Mouse (Mus musculus) embryonic facial prominence, embryonic 14.5 days (tissue): Measurements from ENCODE around the gene Fcrlb. TPM values are rescaled to one million over a fixed set of nuclear protein-coding genes. Genes with fewer than 3 reads are reported as not detected.

Source experiments
- ATAC-seq: fragments of 200-750 bp; cut with Nextera tagmentation; 2 replicates; pipeline ENCODE4 v1.8.0; 2017; ENCODE audit warnings: low read depth, moderate number of reproducible peaks, moderate TSS enrichment
- DNase-seq: peaks from one replicate; pipeline ENCODE4 v3.0.0-alpha.2; 2015; ENCODE audit warnings: low spot score
- H3K27ac ChIP-seq: fragments of 300-500 bp; sonication (generic); replicated peaks from 2 replicates; pipeline ENCODE4 v1.5.1; 2014; ENCODE audit warnings: low read depth, mild to moderate bottlenecking, low read length, moderate library complexity
- H3K27me3 ChIP-seq: fragments of 300-500 bp; sonication (generic); replicated peaks from 2 replicates; pipeline ENCODE4 v1.6.1; 2014; ENCODE audit warnings: low read length; ENCODE audit not compliant: control insufficient read depth, insufficient read depth
- H3K36me3 ChIP-seq: fragments of 300-500 bp; sonication (generic); 2 replicates; pipeline ENCODE4 v1.6.1; 2014; ENCODE audit warnings: low read length, mixed read lengths; ENCODE audit not compliant: control insufficient read depth, insufficient read depth
- H3K4me1 ChIP-seq: fragments of 300-500 bp; sonication (generic); 2 replicates; pipeline ENCODE4 v1.6.1; 2014; ENCODE audit warnings: antibody characterized with exemption, low read length; ENCODE audit not compliant: control insufficient read depth, insufficient read depth
- H3K4me2 ChIP-seq: fragments of 300-500 bp; sonication (generic); 2 replicates; pipeline ENCODE4 v1.6.1; 2014; ENCODE audit warnings: low read depth, mild to moderate bottlenecking, low read length, moderate library complexity, mixed read lengths
- H3K4me3 ChIP-seq: fragments of 300-500 bp; sonication (generic); 2 replicates; pipeline ENCODE4 v1.5.1; 2014; ENCODE audit warnings: low read depth, mild to moderate bottlenecking, low read length
- H3K9ac ChIP-seq: fragments of 300-500 bp; sonication (generic); 2 replicates; pipeline ENCODE4 v1.6.1; 2014; ENCODE audit warnings: low read depth, mild to moderate bottlenecking, low read length, moderate library complexity, mixed read lengths
- H3K9me3 ChIP-seq: fragments of 300-500 bp; sonication (generic); 2 replicates; pipeline ENCODE4 v1.6.1; 2016; ENCODE audit warnings: low read length; ENCODE audit not compliant: control insufficient read depth
- WGBS: fragments of 180-500 bp; shearing (Covaris S2); extraction: QIAGEN DNeasy Blood & Tissue Kit; methylation state at CpG from one replicate; pipeline ENCODE4 v1.1.7; 2014; 5-methylcytosine and 5-hydroxymethylcytosine counted together
- polyA plus RNA-seq: library from polyadenylated mRNA; unstranded; fragments of >200 nt; fragmentation: Nextera tagmentation; extraction: Ambion mirVana; gene quantifications from 2 replicates; pipeline ENCODE4 v1.2.1, GENCODE M21; 2014

Fcrlb gene
- polyA plus RNA-seq, 1 experiment from 2014 or later = not detected

DNA sequence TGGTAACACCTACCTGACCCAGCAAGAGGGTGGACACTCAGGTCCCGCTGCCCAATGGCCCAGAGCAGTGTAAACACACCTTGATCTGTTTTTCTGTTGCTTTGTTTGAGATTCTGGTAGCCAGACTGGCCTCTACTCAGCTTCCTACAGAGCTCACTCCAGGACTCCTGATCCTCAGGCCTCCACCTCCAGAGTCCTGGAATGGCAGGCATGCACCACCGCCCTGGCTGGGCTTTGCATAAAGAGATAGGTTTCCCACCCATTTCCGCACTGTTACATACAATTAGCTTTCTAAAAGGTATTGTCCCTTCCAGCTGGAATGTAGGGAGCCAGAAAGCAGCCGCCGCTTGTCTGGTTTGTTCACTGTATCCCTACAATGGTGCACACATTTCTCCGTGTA is 41.3 kb downstream of the Fcrlb start:
- Histone ChIP-seq H3K9ac (no peak overlapping the region), H3K27ac (no peak overlapping the region), H3K27me3 (no peaks in the 10 kb centered on the region), H3K4me1 (0 out of 2 replicates have a peak, but pooled peaks cover 4% of the 10 kb centered on the region), H3K4me3 (no peak overlapping the region), H3K9me3 (no peaks in the 10 kb centered on the region), H3K36me3 (peaks cover 40% of the 10 kb centered on the region), H3K4me2 (no peak overlapping the region)
- no peak for ATAC-seq
- 92% methylated on average over 6 of the region's 6 CpGs for WGBS
- DNase-seq = no peak

DNA sequence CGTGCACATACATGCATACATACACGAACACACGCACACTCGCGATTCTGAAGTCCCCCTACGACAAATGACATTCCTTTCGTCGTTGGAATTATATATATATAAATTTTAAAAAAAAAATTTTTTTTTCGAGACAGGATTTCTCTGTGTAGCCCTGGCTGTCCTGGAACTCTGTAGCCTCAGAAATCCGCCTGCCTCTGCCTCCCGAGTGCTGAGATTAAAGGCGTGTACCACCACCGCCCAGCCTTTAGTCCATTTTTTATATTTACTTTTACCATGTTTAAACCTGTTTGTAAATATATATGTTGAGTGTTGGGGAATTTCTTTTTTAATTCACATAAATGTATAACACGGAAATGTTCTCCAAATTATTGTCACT is 43.8 kb downstream of the Fcrlb start:
- no peak for DNase-seq
- Histone ChIP-seq H3K27ac (no peak overlapping the region), H3K27me3 (no peaks in the 10 kb centered on the region), H3K9me3 (no peaks in the 10 kb centered on the region), H3K4me1 (0 out of 2 replicates have a peak, but pooled peaks cover 4% of the 10 kb centered on the region), H3K9ac (peak overlapping the region; percentile 79), H3K4me2 (peak overlapping the region; percentile 78), H3K4me3 (peak overlapping the region; percentile 84), H3K36me3 (peaks cover 18% of the 10 kb centered on the region)
- WGBS = 17% methylated on average over 14 of the region's 14 CpGs
- no peak for ATAC-seq

DNA sequence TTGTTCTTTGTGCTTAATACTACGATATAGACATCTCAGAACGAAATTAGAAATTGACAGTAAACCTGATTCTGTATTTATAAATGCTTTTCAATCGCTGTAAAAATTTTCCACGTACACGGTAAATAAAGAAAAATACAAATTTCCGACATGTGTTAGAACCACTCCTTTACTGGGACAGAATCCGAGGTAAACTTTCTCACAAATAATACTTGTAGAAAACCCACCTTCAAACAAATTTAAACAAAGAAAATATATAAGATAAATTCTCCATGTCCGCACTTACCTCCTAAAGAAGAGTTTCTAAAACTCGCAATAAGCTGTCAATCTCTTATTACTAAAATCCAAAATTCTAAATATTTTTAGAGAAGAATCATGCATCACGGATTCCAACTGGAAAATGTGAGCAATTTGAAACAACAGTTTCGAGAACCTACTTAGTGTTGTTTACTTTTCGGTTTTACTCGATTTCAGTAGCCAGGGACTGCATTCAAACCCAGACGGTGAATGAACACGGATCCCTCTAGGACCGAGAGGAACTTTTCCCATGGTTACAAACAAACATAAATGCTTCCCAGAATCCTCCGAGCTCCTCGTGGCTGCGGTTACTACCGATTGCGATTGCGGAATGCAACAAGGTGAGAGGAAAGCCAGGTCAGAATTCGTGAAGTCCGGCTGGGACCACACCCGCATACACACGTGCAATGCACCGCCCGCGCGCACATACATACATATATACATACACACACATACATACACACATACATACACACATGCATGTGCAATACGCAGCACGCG is 44.4 kb downstream of the Fcrlb start:
- ATAC-seq (peak; percentile 90), DNase-seq (peak; percentile 95)
- H3K4me3 ChIP-seq = peak overlapping the region; percentile 84
- under 1% methylated on average over 33 of the region's 33 CpGs for WGBS
- peak overlapping the region; percentile 78 for H3K4me2 ChIP-seq
- 0 out of 2 replicates have a peak, but pooled peaks cover 4% of the 10 kb centered on the region for H3K4me1 ChIP-seq
- H3K9ac ChIP-seq = peak overlapping the region; percentile 79
- peak overlapping the region; percentile 57 for H3K27ac ChIP-seq
- H3K9me3 ChIP-seq = no peaks in the 10 kb centered on the region
- H3K27me3 ChIP-seq = no peaks in the 10 kb centered on the region
- peaks cover 13% of the 10 kb centered on the region for H3K36me3 ChIP-seq

DNA sequence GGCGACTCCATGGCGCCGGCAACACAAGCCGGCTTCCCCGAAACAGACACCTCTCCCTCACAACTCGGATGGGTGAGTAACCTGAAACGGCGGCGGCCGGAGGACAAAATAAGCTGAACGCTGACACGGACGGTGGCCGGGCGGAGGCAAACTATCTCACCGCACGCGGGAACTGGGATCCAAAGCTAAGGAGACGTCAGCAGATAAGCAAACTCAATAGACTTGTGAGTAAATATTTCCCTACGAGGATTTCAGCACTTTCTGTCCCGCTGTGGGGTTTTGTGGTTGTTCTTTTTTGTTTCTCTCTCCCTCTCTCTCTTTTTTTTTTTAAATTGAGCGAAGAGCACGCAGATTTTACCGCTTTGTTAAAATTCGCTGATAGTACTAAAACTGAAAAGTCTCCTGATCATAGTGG is 45.0 kb downstream of the Fcrlb start, which contains the start of gene Atf6:
Atf6 (minus strand) TSS at position 81 of the 415 bp plus-strand sequence.
- WGBS = under 1% methylated on average over 25 of the region's 25 CpGs
- peaks cover 13% of the 10 kb centered on the region for H3K36me3 ChIP-seq
- peak; percentile 96 for DNase-seq

DNA sequence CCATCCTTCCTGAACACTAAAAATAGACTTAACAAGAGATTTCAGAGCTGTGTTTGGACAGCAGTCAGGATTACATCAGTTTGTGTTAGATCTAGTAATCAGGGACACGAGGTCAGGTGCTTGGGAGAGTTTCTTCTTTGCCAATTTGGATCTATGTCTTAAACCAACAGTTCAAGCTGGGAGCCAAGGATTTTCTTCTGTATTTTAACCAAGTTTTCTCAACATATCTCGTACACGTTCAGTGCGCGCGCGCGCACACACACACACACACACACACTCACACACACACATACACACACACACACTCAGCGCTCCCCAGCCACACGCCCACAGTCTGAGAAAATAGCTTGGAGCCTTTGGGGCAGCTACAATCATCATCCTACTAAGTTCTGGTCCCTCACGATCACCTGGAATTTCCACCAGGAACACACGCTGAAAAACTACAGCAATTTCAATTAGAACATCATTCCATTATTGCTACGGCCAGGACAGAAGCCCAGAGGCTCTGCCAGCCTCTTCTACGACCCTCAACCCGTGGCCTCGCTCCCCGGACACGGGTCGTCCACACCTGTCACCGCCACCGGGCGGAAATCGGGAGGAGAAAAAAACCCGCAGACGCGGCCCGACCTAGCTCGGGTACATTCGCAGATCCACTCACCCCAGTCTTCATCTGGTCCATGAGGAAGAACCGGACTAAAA is 45.6 kb downstream of the Fcrlb start:
- 4% methylated on average over 28 of the region's 30 CpGs for WGBS
- peak overlapping the region; percentile 78 for H3K4me2 ChIP-seq

More for the DNA sequence above, 45.0 kb downstream of the Fcrlb start, which contains the start of gene Atf6:
- Histone ChIP-seq H3K27me3 (no peaks in the 10 kb centered on the region), H3K4me3 (peak within 1 kb of the TSS; percentile 84), H3K9ac (peak within 1 kb of the TSS; percentile 79), H3K27ac (peak within 1 kb of the TSS; percentile 77), H3K4me1 (0 out of 2 replicates have a peak, but pooled peaks cover 4% of the 10 kb centered on the region), H3K9me3 (no peaks in the 10 kb centered on the region), H3K4me2 (peak within 1 kb of the TSS; percentile 78)
- ATAC-seq = peak; percentile 88

DNA sequence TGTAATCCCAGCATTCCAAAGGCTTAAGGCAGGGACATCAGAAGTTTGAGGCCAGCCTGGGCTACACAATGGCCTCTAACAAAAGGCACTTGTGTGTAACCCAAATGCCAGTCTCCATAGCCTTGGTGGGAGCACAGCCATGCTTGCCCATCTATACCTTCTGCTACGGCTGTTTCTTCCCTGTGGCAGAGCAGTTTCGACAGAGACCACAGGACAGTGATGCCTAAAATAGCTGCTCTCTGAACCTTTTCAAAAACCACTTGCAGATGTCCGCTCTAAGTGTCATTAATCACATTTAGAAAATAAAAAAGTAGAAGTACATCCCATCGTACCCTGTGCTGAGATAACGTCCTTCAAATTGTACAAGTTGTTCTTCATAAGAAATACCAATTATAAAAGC is 47.3 kb downstream of the Fcrlb start:
- WGBS = 82% methylated on average over 5 of the region's 5 CpGs
- DNase-seq = no peak
- no peak overlapping the region for H3K9ac ChIP-seq

More for the DNA sequence above, 45.6 kb downstream of the Fcrlb start:
- Histone ChIP-seq H3K9me3 (no peaks in the 10 kb centered on the region), H3K9ac (peak overlapping the region; percentile 79), H3K4me3 (peak overlapping the region; percentile 84), H3K4me1 (0 out of 2 replicates have a peak, but pooled peaks cover 4% of the 10 kb centered on the region), H3K27me3 (no peaks in the 10 kb centered on the region), H3K36me3 (peaks cover 9% of the 10 kb centered on the region), H3K27ac (peak overlapping the region; percentile 77)
- ATAC-seq (peak; percentile 44), DNase-seq (peak; percentile 34)

DNA sequence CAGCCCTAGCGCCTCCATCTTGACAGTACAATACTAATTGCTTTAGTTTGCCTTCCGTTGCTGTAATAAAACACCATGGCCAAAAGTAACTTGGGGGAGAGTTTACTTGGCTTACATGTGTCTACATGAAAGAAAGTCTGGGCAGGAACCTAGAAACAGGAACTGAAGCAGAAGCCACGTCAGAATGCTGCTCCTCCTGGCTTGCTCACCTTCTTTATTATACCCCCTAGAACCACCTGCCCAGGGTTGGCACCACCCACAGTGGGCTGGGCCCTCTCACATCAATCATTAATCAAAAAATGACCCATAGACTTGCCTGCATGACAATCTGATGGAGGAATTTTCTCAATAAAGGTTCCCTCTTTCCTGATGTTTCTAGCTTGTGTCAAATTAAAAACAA is 48.0 kb downstream of the Fcrlb start:
- H3K4me1 ChIP-seq = 0 out of 2 replicates have a peak, but pooled peaks cover 4% of the 10 kb centered on the region
- DNase-seq = no peak
- ATAC-seq = no peak
- no peaks in the 10 kb centered on the region for H3K36me3 ChIP-seq
- H3K27ac ChIP-seq = no peak overlapping the region
- H3K4me2 ChIP-seq = no peak overlapping the region
- no peaks in the 10 kb centered on the region for H3K27me3 ChIP-seq
- no peaks in the 10 kb centered on the region for H3K9me3 ChIP-seq
- WGBS = 85% methylated on average over 3 of the region's 3 CpGs
- H3K4me3 ChIP-seq = no peak overlapping the region
- H3K9ac ChIP-seq = no peak overlapping the region

More for the DNA sequence above, 47.3 kb downstream of the Fcrlb start:
- Histone ChIP-seq H3K27ac (no peak overlapping the region), H3K4me1 (0 out of 2 replicates have a peak, but pooled peaks cover 4% of the 10 kb centered on the region), H3K27me3 (no peaks in the 10 kb centered on the region), H3K9me3 (no peaks in the 10 kb centered on the region), H3K4me3 (no peak overlapping the region), H3K4me2 (no peak overlapping the region), H3K36me3 (no peaks in the 10 kb centered on the region)
- no peak for ATAC-seq

DNA sequence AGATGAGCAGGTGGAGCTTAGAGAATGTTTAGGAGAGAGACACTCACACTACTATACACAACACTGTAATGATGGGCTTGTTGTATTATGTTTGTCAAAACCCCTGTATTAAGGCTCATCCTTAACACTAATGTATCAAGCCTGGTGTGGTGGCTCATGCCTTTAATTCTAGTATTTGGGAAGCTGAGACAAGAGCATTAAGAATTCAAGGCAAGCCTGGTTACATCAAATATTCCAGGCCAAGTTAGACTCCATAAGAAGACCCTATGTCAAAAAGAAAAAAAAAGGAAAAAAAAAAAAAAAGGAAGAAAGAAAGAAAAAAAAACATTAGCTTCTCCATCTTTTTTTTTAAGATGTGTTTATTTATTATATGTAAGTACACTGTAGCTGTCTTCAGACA is 48.5 kb downstream of the Fcrlb start:
- Histone ChIP-seq H3K27me3 (no peaks in the 10 kb centered on the region), H3K27ac (no peak overlapping the region), H3K36me3 (no peaks in the 10 kb centered on the region), H3K9me3 (no peaks in the 10 kb centered on the region), H3K9ac (no peak overlapping the region), H3K4me1 (0 out of 2 replicates have a peak, but pooled peaks cover 4% of the 10 kb centered on the region), H3K4me3 (no peak overlapping the region), H3K4me2 (no peak overlapping the region)
- DNase-seq (no peak), ATAC-seq (no peak)
